Mouse (Mus musculus) adrenal gland, adult 18-20 months (tissue): ENCODE measurements around the gene Nppa. TPM values are rescaled to one million over a fixed set of nuclear protein-coding genes. Genes with fewer than 3 reads are reported as not detected.
"Not testable (repeated sequence)": the region's sequence is repeated elsewhere in the genome, so short reads cannot be mapped to it uniquely, and the experiment has no call there.

Experiments used
- DNase-seq, 2 experiments: peaks; one replicate each; pipeline ENCODE4 v3.0.0; 2021 to 2022; ENCODE audit warnings: low spot score in 2 of 2
- total RNA-seq, 2 experiments: library from RNA; stranded (reverse); gene quantifications; 1 replicate in 1 of 2; 2 replicates in 1 of 2; pipeline ENCODE4 v1.2.3; 2021

The Nppa gene
- total RNA-seq, 2 experiments from 2014 or later: not detected

DNA sequence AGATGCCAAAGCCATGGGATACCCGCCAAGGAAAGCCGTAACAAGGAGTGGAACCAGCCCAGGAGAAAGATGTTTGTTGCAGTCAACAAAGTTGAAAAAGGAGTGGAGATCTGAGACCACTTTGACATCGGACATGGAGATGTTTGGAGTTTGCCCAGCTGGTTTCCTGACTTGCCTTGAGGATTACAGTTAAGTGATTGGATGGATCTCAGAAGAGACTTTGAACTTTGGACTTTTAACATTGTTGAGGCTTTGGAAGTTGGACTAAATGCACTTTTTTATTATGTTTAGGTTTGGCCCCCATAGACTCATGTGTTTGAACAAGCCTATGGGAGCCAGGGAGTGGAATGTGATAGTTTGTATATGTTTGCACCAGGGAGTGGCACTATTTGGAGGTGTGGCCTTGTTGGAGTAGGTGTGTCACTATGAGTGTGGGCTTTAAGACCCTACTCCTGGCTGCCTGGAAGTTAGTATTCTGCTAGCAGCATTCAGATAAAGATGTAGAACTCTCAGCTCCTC, 49.9 kb downstream of the Nppa start:
- DNase-seq: not testable (repeated sequence)

DNA sequence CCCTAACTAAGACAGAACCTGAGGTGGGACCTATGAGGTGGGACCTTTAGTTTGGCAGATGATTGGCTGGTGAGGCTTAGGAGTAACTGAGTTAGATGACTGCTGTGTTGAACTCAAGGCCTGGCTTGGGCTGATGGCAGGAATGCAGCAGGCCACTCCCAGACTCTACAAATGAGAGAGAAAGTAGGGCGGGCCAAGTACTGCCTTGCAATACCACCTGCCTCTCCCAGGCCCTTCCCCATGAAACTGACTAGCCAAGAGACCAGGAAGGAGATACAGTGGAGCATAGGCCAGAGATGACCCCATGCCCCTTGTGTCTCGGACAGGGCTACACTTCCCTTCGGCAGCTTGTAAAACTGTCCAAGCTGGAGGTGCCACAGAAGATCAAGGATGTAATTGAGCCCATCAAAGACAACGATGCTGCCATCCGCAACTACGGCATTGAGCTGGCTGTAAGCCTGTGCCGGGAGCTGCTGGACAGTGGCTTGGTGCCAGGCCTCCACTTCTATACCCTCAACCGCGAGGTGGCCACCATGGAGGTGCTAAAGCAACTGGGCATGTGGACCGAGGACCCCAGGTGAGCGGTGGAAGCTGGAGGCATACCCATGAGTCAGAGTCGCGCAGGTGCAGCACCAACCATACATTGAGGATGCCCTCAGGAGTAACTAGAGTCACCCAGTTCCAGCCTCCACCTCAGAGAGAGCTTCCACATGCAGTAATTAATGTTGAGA, 50.7 kb downstream of the Nppa start:
- no peak for DNase-seq

Other genes starting within 250 kb of the Nppa start
- gene Zfp984, start 190.9 kb upstream of the Nppa start, total RNA-seq: 1 to 10 TPM; 2.0 to 4.6 TPM
- gene Zfp933, start 152.4 kb upstream of the Nppa start, total RNA-seq: 10 to 100 TPM; 20.8 to 38.3 TPM
- gene Miip, start 131.9 kb upstream of the Nppa start, total RNA-seq: 10 to 100 TPM; 13.9 to 17.5 TPM
- gene Fv1, start 131.7 kb upstream of the Nppa start, total RNA-seq: 10 to 100 TPM; 10.3 to 10.6 TPM
- 100 to 1,000 TPM; 187 to 211 TPM for gene Mfn2, start 96.0 kb upstream of the Nppa start, total RNA-seq
- gene Plod1, start 64.0 kb upstream of the Nppa start, total RNA-seq: 10 to 100 TPM; 38.1 to 54.7 TPM
- 10 to 100 TPM; 44.1 to 48.0 TPM for gene 2510039O18Rik, start 59.8 kb upstream of the Nppa start, total RNA-seq
- under 1 TPM in 1 of 2 experiments, not detected in 1; 0.42 TPM for gene Nppb, start 14.9 kb upstream of the Nppa start, total RNA-seq
- 10 to 100 TPM; 11.2 to 13.8 TPM for gene Clcn6, start 38.1 kb downstream of the Nppa start, total RNA-seq
- gene Mthfr, start 38.4 kb downstream of the Nppa start, total RNA-seq: 10 to 100 TPM; 33.8 to 37.7 TPM
- gene Agtrap, start 87.3 kb downstream of the Nppa start, total RNA-seq: 10 to 100 TPM; 54.8 to 85.8 TPM
- 10 to 100 TPM; 20.2 to 21.6 TPM for gene Mad2l2, start 129.7 kb downstream of the Nppa start, total RNA-seq
- under 1 TPM in 1 of 2 experiments, not detected in 1; 0.07 TPM for gene Draxin, start 130.0 kb downstream of the Nppa start, total RNA-seq
- 10 to 100 TPM; 38.1 to 46.5 TPM for gene Fbxo6, start 151.4 kb downstream of the Nppa start, total RNA-seq
- 10 to 100 TPM; 14.1 to 21.4 TPM for gene Fbxo44, start 159.8 kb downstream of the Nppa start, total RNA-seq
- 1 to 10 TPM; 6.7 to 9.9 TPM for gene Fbxo2, start 159.9 kb downstream of the Nppa start, total RNA-seq